Mouse (Mus musculus): ENCODE measurements at regions not wholly inside any gene's neighbourhood (a gene's known extent, or its start where the extent isn't known, plus 50 kb on each side); places are given as distances from the start of the nearest gene placed in this dataset.

- Histone ChIP-seq H3K36me3 (ENCODE audit: insufficient read depth, low read length) (no peaks in the 10 kb centered on the region), H3K4me1 (ENCODE audit: insufficient read depth, low read depth, low read length) (no peaks in the 10 kb centered on the region), H3K4me2 (replicated peaks; ENCODE audit: low read depth, low read length) (no peak overlapping the region), H3K9ac (replicated peaks; ENCODE audit: low read depth) (no peak overlapping the region), H3K27me3 (replicated peaks; ENCODE audit: insufficient read depth, low read length) (no peaks in the 10 kb centered on the region), H3K9me3 (ENCODE audit: low read length) (no peaks in the 10 kb centered on the region), H3K4me3 (ENCODE audit: low read depth, low read length) (no peak overlapping the region), H3K27ac (ENCODE audit: low read length) (no peak overlapping the region)
- TF ChIP-seq EP300 (IDR thresholded peaks at IDR 0.05) (no peak), CTCF (IDR thresholded peaks at IDR 0.05) (no peak)
- WGBS: 80% methylated on average over 10 of the region's 10 CpGs
- no peak for DNase-seq (ENCODE audit: low spot score)
- ATAC-seq: no peak
These were observed 283.1 kb upstream of the Ddi1 start for GRCm38 (mm10) chr9:6552731-6553130.

DNA sequence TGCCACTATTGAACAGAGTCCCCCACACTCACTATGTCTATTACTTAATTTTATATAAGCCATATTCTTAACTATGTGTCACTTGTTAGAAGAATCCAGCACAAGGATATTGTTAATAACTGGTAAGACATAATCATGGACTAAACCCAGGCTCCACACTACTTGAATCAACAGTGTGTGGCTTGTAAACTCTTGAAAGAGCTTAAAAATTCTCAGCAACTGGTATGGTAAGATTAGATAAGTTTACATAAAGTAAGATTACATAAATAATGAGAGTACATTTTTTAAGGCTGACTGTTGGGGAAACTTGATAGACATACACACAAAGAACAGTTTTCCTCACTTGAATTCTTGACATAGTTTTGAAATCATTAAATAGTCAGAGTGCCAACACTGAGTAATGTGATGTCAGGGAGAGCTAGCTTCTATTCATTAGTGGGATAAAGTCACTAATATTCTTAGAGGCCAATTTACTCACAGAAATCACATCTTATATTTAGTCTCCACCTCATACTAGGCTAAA, 270.6 kb upstream of the Ddi1 start:
- peak; percentile 44; the same call in 1 of the 2 replicates for ATAC-seq

GRCm38 (mm10) chr9:6528836-6529235, 259.2 kb upstream of the Ddi1 start:
- Histone ChIP-seq H3K4me3 (ENCODE audit: low read depth, low read length) (no peak overlapping the region), H3K27me3 (replicated peaks; ENCODE audit: insufficient read depth, low read length) (no peaks in the 10 kb centered on the region), H3K4me2 (replicated peaks; ENCODE audit: low read depth, low read length) (no peak overlapping the region), H3K4me1 (ENCODE audit: insufficient read depth, low read depth, low read length) (no peaks in the 10 kb centered on the region), H3K9ac (replicated peaks; ENCODE audit: low read depth) (no peak overlapping the region), H3K36me3 (ENCODE audit: insufficient read depth, low read length) (no peaks in the 10 kb centered on the region), H3K27ac (ENCODE audit: low read length) (no peak overlapping the region), H3K9me3 (ENCODE audit: low read length) (no peaks in the 10 kb centered on the region)
- ATAC-seq: no peak
- TF ChIP-seq CTCF (IDR thresholded peaks at IDR 0.05) (no peak), EP300 (IDR thresholded peaks at IDR 0.05) (no peak)
- DNase-seq (ENCODE audit: low spot score): no peak

More for the DNA sequence above, 270.6 kb upstream of the Ddi1 start:
- H3K36me3 ChIP-seq (ENCODE audit: insufficient read depth, low read length): no peaks in the 10 kb centered on the region
- no peaks in the 10 kb centered on the region for H3K9me3 ChIP-seq (ENCODE audit: low read length)
- H3K9ac ChIP-seq (replicated peaks; ENCODE audit: low read depth): no peak overlapping the region
- peak; percentile 16 for DNase-seq (ENCODE audit: low spot score)
- no peaks in the 10 kb centered on the region for H3K4me1 ChIP-seq (ENCODE audit: insufficient read depth, low read depth, low read length)
- no peaks in the 10 kb centered on the region for H3K27me3 ChIP-seq (replicated peaks; ENCODE audit: insufficient read depth, low read length)
- TF ChIP-seq EP300 (IDR thresholded peaks at IDR 0.05) (peak; percentile 59), CTCF (IDR thresholded peaks at IDR 0.05) (no peak)
- no peak overlapping the region for H3K4me2 ChIP-seq (replicated peaks; ENCODE audit: low read depth, low read length)
- no peak overlapping the region for H3K27ac ChIP-seq (ENCODE audit: low read length)
- H3K4me3 ChIP-seq (ENCODE audit: low read depth, low read length): no peak overlapping the region

DNA sequence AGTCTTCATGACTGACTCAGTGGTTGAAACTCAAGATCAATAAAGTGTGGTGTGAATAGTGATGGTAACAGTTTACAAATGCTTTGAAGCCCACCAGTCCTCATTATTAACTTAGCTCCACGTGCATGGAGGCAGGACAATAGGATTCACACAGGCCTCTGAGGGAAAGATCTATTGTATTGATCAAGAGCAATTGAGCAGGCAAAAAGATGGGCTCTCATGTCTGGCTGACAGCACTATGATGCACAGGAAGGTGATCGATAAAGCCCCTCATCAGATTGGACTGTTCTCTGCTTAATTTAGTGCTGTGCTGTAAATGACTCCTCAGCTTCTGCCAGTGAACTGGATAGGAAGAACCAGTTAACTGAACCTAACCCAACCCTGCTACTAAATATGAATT, 247.5 kb upstream of the Ddi1 start:
- Histone ChIP-seq H3K27ac (ENCODE audit: low read length) (no peak overlapping the region), H3K4me2 (replicated peaks; ENCODE audit: low read depth, low read length) (no peak overlapping the region), H3K4me1 (ENCODE audit: insufficient read depth, low read depth, low read length) (no peaks in the 10 kb centered on the region), H3K9me3 (ENCODE audit: low read length) (no peaks in the 10 kb centered on the region), H3K27me3 (replicated peaks; ENCODE audit: insufficient read depth, low read length) (no peaks in the 10 kb centered on the region), H3K9ac (replicated peaks; ENCODE audit: low read depth) (no peak overlapping the region), H3K36me3 (ENCODE audit: insufficient read depth, low read length) (no peaks in the 10 kb centered on the region), H3K4me3 (ENCODE audit: low read depth, low read length) (no peak overlapping the region)
- ATAC-seq (no peak), DNase-seq (ENCODE audit: low spot score) (no peak)
- no peak for TF ChIP-seq EP300 (IDR thresholded peaks at IDR 0.05)
- no peak for TF ChIP-seq CTCF (IDR thresholded peaks at IDR 0.05)
- WGBS: 67% methylated on average over 2 of the region's 2 CpGs

GRCm38 (mm10) chr9:6497786-6498185, 228.1 kb upstream of the Ddi1 start:
- TF ChIP-seq EP300 (IDR thresholded peaks at IDR 0.05) (no peak), CTCF (IDR thresholded peaks at IDR 0.05) (no peak)
- ATAC-seq (no peak), DNase-seq (ENCODE audit: low spot score) (no peak)
- no peaks in the 10 kb centered on the region for H3K36me3 ChIP-seq (ENCODE audit: insufficient read depth, low read length)
- H3K9me3 ChIP-seq (ENCODE audit: low read length): no peaks in the 10 kb centered on the region
- no peak overlapping the region for H3K4me2 ChIP-seq (replicated peaks; ENCODE audit: low read depth, low read length)
- H3K27me3 ChIP-seq (replicated peaks; ENCODE audit: insufficient read depth, low read length): no peaks in the 10 kb centered on the region
- no peak overlapping the region for H3K9ac ChIP-seq (replicated peaks; ENCODE audit: low read depth)
- H3K4me3 ChIP-seq (ENCODE audit: low read depth, low read length): no peak overlapping the region
- H3K27ac ChIP-seq (ENCODE audit: low read length): no peak overlapping the region
- no peaks in the 10 kb centered on the region for H3K4me1 ChIP-seq (ENCODE audit: insufficient read depth, low read depth, low read length)

DNA sequence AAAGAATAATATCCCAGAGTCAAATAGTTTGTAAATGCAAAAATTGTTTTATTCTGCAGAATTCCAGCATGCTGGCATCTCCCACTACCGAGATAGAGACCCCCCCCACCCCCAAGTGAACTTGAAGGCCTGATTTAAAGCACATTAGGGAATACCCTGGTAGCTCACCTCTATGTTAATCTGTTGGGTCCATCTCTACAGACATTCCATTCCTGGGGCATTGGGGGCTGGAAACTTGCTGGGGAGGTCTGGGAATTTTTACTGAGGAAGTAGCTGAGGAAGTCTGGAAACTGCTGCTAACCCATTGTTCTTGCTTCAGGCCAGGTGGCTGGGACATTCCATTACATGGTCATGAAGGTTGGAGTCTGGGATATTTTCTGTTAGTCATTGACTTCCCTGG, 210.8 kb upstream of the Ddi1 start:
- Histone ChIP-seq H3K4me1 (ENCODE audit: insufficient read depth, low read depth, low read length) (no peaks in the 10 kb centered on the region), H3K9ac (replicated peaks; ENCODE audit: low read depth) (no peak overlapping the region), H3K9me3 (ENCODE audit: low read length) (no peaks in the 10 kb centered on the region), H3K4me2 (replicated peaks; ENCODE audit: low read depth, low read length) (no peak overlapping the region), H3K36me3 (ENCODE audit: insufficient read depth, low read length) (no peaks in the 10 kb centered on the region), H3K27ac (ENCODE audit: low read length) (no peak overlapping the region), H3K4me3 (ENCODE audit: low read depth, low read length) (no peak overlapping the region), H3K27me3 (replicated peaks; ENCODE audit: insufficient read depth, low read length) (no peaks in the 10 kb centered on the region)
- ATAC-seq (no peak), DNase-seq (ENCODE audit: low spot score) (no peak)
- TF ChIP-seq CTCF (IDR thresholded peaks at IDR 0.05) (no peak), EP300 (IDR thresholded peaks at IDR 0.05) (no peak)
- 70% methylated on average over 1 of the region's 1 CpGs for WGBS

- no peak overlapping the region for H3K4me3 ChIP-seq (ENCODE audit: low read depth, low read length)
- ATAC-seq (no peak), DNase-seq (ENCODE audit: low spot score) (no peak)
- H3K27me3 ChIP-seq (replicated peaks; ENCODE audit: insufficient read depth, low read length): no peaks in the 10 kb centered on the region
- H3K4me2 ChIP-seq (replicated peaks; ENCODE audit: low read depth, low read length): no peak overlapping the region
- no peaks in the 10 kb centered on the region for H3K4me1 ChIP-seq (ENCODE audit: insufficient read depth, low read depth, low read length)
- no peaks in the 10 kb centered on the region for H3K36me3 ChIP-seq (ENCODE audit: insufficient read depth, low read length)
- H3K27ac ChIP-seq (ENCODE audit: low read length): no peak overlapping the region
- no peak overlapping the region for H3K9ac ChIP-seq (replicated peaks; ENCODE audit: low read depth)
- H3K9me3 ChIP-seq (ENCODE audit: low read length): no peaks in the 10 kb centered on the region
- TF ChIP-seq EP300 (IDR thresholded peaks at IDR 0.05): no peak
- no peak for TF ChIP-seq CTCF (IDR thresholded peaks at IDR 0.05)
These were observed 184.9 kb upstream of the Ddi1 start for GRCm38 (mm10) chr9:6454542-6454941.
